Mouse (Mus musculus): ENCODE measurements around the gene Slc8a2. TPM values are rescaled to one million over a fixed set of nuclear protein-coding genes. Genes with fewer than 3 reads are reported as not detected.
A peak's percentile ranks its signal among the peaks of the same experiment; 100 is the strongest.

Gene Slc8a2
- total and polyA plus RNA-seq, 3 experiments, result 0.04 to 0.10 TPM; not detected in 1

DNA sequence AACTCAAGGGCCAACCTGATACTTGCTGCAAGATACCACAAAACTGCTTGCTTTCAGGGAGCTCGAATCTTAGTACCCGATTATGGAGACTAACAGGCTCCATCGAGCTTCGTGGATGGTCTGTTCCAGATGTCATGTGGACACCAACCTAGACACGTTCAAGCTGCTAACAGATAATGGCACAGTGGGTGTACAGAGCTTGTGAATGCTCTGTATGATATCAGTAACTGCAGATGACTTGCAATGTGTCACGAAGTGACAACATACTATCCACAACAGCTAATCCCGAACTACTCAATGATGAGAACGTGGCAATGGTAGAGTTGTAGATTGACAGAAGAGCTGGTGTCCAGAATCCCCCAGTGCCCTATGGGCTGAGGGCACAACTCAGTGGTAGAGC, 57.9 kb downstream of the Slc8a2 start:
- dilution Hi-C loops (cut with MboI; ENCODE audit: extremely low pct_ligation_motif_present, extremely low pct_unique_long_range_greater_than_20kb, low sequenced_read_pairs), result no loop called here
- in situ Hi-C loops (cut with MboI; ENCODE audit: low pct_ligation_motif_present, low pct_unique_long_range_greater_than_20kb, low sequenced_read_pairs), result no loop called here

DNA sequence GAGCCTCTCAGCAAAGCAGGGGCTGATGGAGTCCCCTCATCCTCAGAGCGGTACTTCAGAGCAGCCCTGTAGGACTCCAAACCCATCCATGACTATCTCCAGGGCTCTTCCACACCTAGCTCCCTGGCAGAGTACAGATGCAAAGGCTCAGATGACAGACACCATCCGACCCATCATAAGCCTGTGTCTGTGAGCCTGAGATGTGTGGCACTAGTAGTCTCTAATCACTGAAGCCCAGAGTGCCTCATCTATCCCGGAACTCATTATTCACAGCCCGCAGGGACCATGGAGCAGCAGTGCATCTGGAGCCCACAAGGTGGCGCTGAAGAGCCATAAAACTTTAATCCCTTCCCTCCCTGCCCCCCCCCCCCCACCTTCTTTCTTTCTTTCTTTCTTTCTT, 62.7 kb downstream of the Slc8a2 start:
- peaks cover 10 to 26% of the 10 kb centered on the region in 2 experiments for H3K36me3 ChIP-seq (replicated peaks in 1 of 2; ENCODE audit: control insufficient read depth in 1 of 2, insufficient read depth in 1 of 2, low read length in 1 of 2)
- peaks cover 5 to 31% of the 10 kb centered on the region in 2 experiments for H3K4me1 ChIP-seq (ENCODE audit: control insufficient read depth in 1 of 2, insufficient read depth in 2 of 2)
- no peak overlapping the region for H3K27ac ChIP-seq (ENCODE audit: insufficient read depth, low read depth)
- in situ Hi-C loops (cut with MboI; ENCODE audit: low pct_ligation_motif_present, low pct_unique_long_range_greater_than_20kb, low sequenced_read_pairs), result loop anchor here (10.0 kb wide), 1 partner anchor 62 kb away; the partner anchor contains the start of gene C5ar1
- dilution Hi-C loops (cut with MboI; ENCODE audit: extremely low pct_ligation_motif_present, extremely low pct_unique_long_range_greater_than_20kb, low sequenced_read_pairs), result no loop called here
- no peaks in the 10 kb centered on the region for H3K9me3 ChIP-seq (replicated peaks; ENCODE audit: low read length)
- H3K79me2 ChIP-seq (replicated peaks; ENCODE audit: control insufficient read depth, extremely low read depth, insufficient read depth, poor library complexity, severe bottlenecking), result no peaks in the 10 kb centered on the region
- no peaks in the 10 kb centered on the region for H3K27me3 ChIP-seq (replicated peaks)
- no peak overlapping the region for H3K4me3 ChIP-seq (replicated peaks in 1 of 3; ENCODE audit: low read depth in 2 of 3, low read length in 2 of 3, poor library complexity in 1 of 3)
- peak; percentile 81 for DNase-seq (ENCODE audit: extremely low read depth)
- no peak overlapping the region for H3K4me2 ChIP-seq (ENCODE audit: insufficient read depth, low read depth, poor library complexity, severe bottlenecking)
- H3K9ac ChIP-seq (ENCODE audit: insufficient read depth, low read depth), result no peak overlapping the region
- TF ChIP-seq UBTF (IDR thresholded peaks at IDR 0.05; ENCODE audit: low read depth, low read length) (no peak), CHD1 (IDR thresholded peaks at IDR 0.05; ENCODE audit: low read depth, low read length) (no peak), USF2 (conservative IDR thresholded peaks at IDR 0.05; ENCODE audit: low read depth, low read length) (no peak), RAD21 (IDR thresholded peaks at IDR 0.05; ENCODE audit: low read depth, low read length) (peak; percentile 61), E2F4 (IDR thresholded peaks at IDR 0.05; ENCODE audit: insufficient replicate concordance, low read depth, low read length) (no peak), ZMIZ1 (IDR thresholded peaks at IDR 0.05; ENCODE audit: low read depth, low read length) (no peak), SMC3 (IDR thresholded peaks at IDR 0.05; ENCODE audit: low read depth, low read length) (peak; percentile 72), MAFK (IDR thresholded peaks at IDR 0.05; ENCODE audit: insufficient replicate concordance, low read length) (no peak), CHD2 (IDR thresholded peaks at IDR 0.05; ENCODE audit: low read length) (no peak), ETS1 (conservative IDR thresholded peaks at IDR 0.05; ENCODE audit: low read depth, low read length) (no peak), SIN3A (IDR thresholded peaks at IDR 0.05; ENCODE audit: low read length) (no peak), MAX (IDR thresholded peaks at IDR 0.05; ENCODE audit: low read length) (no peak), MYC (IDR thresholded peaks at IDR 0.05; ENCODE audit: low read depth, low read length) (no peak), GABPA (IDR thresholded peaks at IDR 0.05; ENCODE audit: insufficient replicate concordance, low read depth, low read length) (no peak), PAX5 (IDR thresholded peaks at IDR 0.05; ENCODE audit: low read length) (no peak), TCF12 (IDR thresholded peaks at IDR 0.05; ENCODE audit: low read depth, low read length) (no peak), ZC3H11A (IDR thresholded peaks at IDR 0.05; ENCODE audit: low read depth, low read length) (no peak), ELF1 (IDR thresholded peaks at IDR 0.05; ENCODE audit: low read depth, low read length) (peak; percentile 44; the same call in 1 of the 2 replicates), CTCF (conservative IDR thresholded peaks at IDR 0.05 in 1 of 2, IDR thresholded peaks at IDR 0.05 in 1 of 2; ENCODE audit: low read depth in 2 of 2, low read length in 2 of 2) (peak; percentile 34 to 74; a peak in 3 of 4 replicates), ZNF384 (IDR thresholded peaks at IDR 0.05; ENCODE audit: low read depth, low read length) (no peak), KAT2A (IDR thresholded peaks at IDR 0.05; ENCODE audit: insufficient replicate concordance, low read length) (no peak), POLR2AphosphoS2 (IDR thresholded peaks at IDR 0.05; ENCODE audit: low read depth, low read length) (no peak), RCOR1 (conservative IDR thresholded peaks at IDR 0.05; ENCODE audit: low read depth, low read length) (no peak), EP300 (IDR thresholded peaks at IDR 0.05; ENCODE audit: low read length) (no peak), TBP (conservative IDR thresholded peaks at IDR 0.05; ENCODE audit: low read depth, low read length) (no peak), MXI1 (IDR thresholded peaks at IDR 0.05; ENCODE audit: low read depth, low read length) (no peak), NRF1 (IDR thresholded peaks at IDR 0.05; ENCODE audit: low read depth, low read length) (no peak), IRF4 (IDR thresholded peaks at IDR 0.05; ENCODE audit: low read depth, low read length) (no peak), JUN (IDR thresholded peaks at IDR 0.05; ENCODE audit: insufficient read depth, low read depth, low read length) (no peak)

More for the DNA sequence above, 57.9 kb downstream of the Slc8a2 start:
- no peak overlapping the region for H3K4me2 ChIP-seq (ENCODE audit: insufficient read depth, low read depth, poor library complexity, severe bottlenecking)
- H3K9me3 ChIP-seq (replicated peaks; ENCODE audit: low read length), result no peaks in the 10 kb centered on the region
- H3K27me3 ChIP-seq (replicated peaks), result no peaks in the 10 kb centered on the region
- H3K36me3 ChIP-seq (replicated peaks in 1 of 2; ENCODE audit: control insufficient read depth in 1 of 2, insufficient read depth in 1 of 2, low read length in 1 of 2), result peaks cover 4 to 12% of the 10 kb centered on the region in 2 experiments
- DNase-seq (ENCODE audit: extremely low read depth), result no peak
- H3K79me2 ChIP-seq (replicated peaks; ENCODE audit: control insufficient read depth, extremely low read depth, insufficient read depth, poor library complexity, severe bottlenecking), result no peaks in the 10 kb centered on the region
- H3K9ac ChIP-seq (ENCODE audit: insufficient read depth, low read depth), result no peak overlapping the region
- H3K4me1 ChIP-seq (ENCODE audit: control insufficient read depth in 1 of 2, insufficient read depth in 2 of 2), result peaks cover 0 to 4% of the 10 kb centered on the region in 2 experiments; a peak in 2 of 4 replicates
- H3K4me3 ChIP-seq (replicated peaks in 1 of 3; ENCODE audit: low read depth in 2 of 3, low read length in 2 of 3, poor library complexity in 1 of 3), result no peak overlapping the region
- TF ChIP-seq ZMIZ1 (IDR thresholded peaks at IDR 0.05; ENCODE audit: low read depth, low read length) (no peak), ZKSCAN1 (IDR thresholded peaks at IDR 0.05; ENCODE audit: borderline replicate concordance, low read depth, low read length) (no peak), SIN3A (IDR thresholded peaks at IDR 0.05; ENCODE audit: low read length) (no peak), MXI1 (IDR thresholded peaks at IDR 0.05; ENCODE audit: low read depth, low read length) (no peak), MAFK (IDR thresholded peaks at IDR 0.05; ENCODE audit: insufficient replicate concordance, low read length) (no peak), RAD21 (IDR thresholded peaks at IDR 0.05; ENCODE audit: low read depth, low read length) (no peak), PAX5 (IDR thresholded peaks at IDR 0.05; ENCODE audit: low read length) (no peak), ELF1 (IDR thresholded peaks at IDR 0.05; ENCODE audit: low read depth, low read length) (no peak), IRF4 (IDR thresholded peaks at IDR 0.05; ENCODE audit: low read depth, low read length) (no peak), KAT2A (IDR thresholded peaks at IDR 0.05; ENCODE audit: insufficient replicate concordance, low read length) (no peak), ZNF384 (IDR thresholded peaks at IDR 0.05; ENCODE audit: low read depth, low read length) (no peak), ETS1 (conservative IDR thresholded peaks at IDR 0.05; ENCODE audit: low read depth, low read length) (no peak), MYC (IDR thresholded peaks at IDR 0.05; ENCODE audit: low read depth, low read length) (no peak)
- no peak overlapping the region for H3K27ac ChIP-seq (ENCODE audit: insufficient read depth, low read depth)

Data from CH12.LX (cell line).